Mouse (Mus musculus): ENCODE data around the gene Eno2.
"Not testable (repeated sequence)": the region's sequence is repeated elsewhere in the genome, so short reads cannot be mapped to it uniquely, and the experiment has no call there.

The Eno2 gene

GRCm38 (mm10) chr6:124805341-124806321, 36.2 kb upstream of the Eno2 start:
- DNase-seq: peak; percentile 98

GRCm38 (mm10) chr6:124804341-124804740, 34.9 kb upstream of the Eno2 start:
- DNase-seq: no peak

GRCm38 (mm10) chr6:124803691-124804090, 34.2 kb upstream of the Eno2 start:
- not testable (repeated sequence) for DNase-seq

GRCm38 (mm10) chr6:124803061-124803460, 33.6 kb upstream of the Eno2 start:
- no peak for DNase-seq

- not testable (repeated sequence) for DNase-seq
Observed at GRCm38 (mm10) chr6:124802400-124802799, 32.9 kb upstream of the Eno2 start.

GRCm38 (mm10) chr6:124796200-124796599, 26.7 kb upstream of the Eno2 start:
- no peak for DNase-seq

GRCm38 (mm10) chr6:124795781-124796180, 26.3 kb upstream of the Eno2 start:
- DNase-seq: peak; percentile 24

- DNase-seq: no peak
Observed at GRCm38 (mm10) chr6:124791911-124792310, 22.4 kb upstream of the Eno2 start.

GRCm38 (mm10) chr6:124790121-124790520, 20.6 kb upstream of the Eno2 start:
- DNase-seq: no peak

GRCm38 (mm10) chr6:124789519-124789918, 20.0 kb upstream of the Eno2 start:
- no peak for DNase-seq

GRCm38 (mm10) chr6:124787722-124788121, 18.2 kb upstream of the Eno2 start:
- no peak for DNase-seq

- no peak for DNase-seq
Observed at GRCm38 (mm10) chr6:124786756-124787420, 17.4 kb upstream of the Eno2 start.

GRCm38 (mm10) chr6:124782436-124782835, 13.0 kb upstream of the Eno2 start:
- DNase-seq: peak; percentile 68

GRCm38 (mm10) chr6:124780917-124781316, 11.4 kb upstream of the Eno2 start:
- no peak for DNase-seq

GRCm38 (mm10) chr6:124779984-124780416, 10.5 kb upstream of the Eno2 start:
- DNase-seq: peak; percentile 60

GRCm38 (mm10) chr6:124779222-124779983, 9.9 kb upstream of the Eno2 start, which contains the start of gene Lrrc23:
Gene Lrrc23, minus strand, starts transcription at chr6:124779727.
- peak; percentile 59 for DNase-seq

- DNase-seq: no peak
Observed at GRCm38 (mm10) chr6:124770511-124770910, 1.0 kb upstream of the Eno2 start.

GRCm38 (mm10) chr6:124770013-124770412, 540 bp upstream of the Eno2 start:
- no peak for DNase-seq

- DNase-seq: no peak
Observed at GRCm38 (mm10) chr6:124768704-124769044, 799 bp downstream of the Eno2 start.

GRCm38 (mm10) chr6:124767920-124768703, 1.4 kb downstream of the Eno2 start:
- peak; percentile 45 for DNase-seq

GRCm38 (mm10) chr6:124767536-124767919, 1.9 kb downstream of the Eno2 start:
- DNase-seq: no peak

- DNase-seq: no peak
Observed at GRCm38 (mm10) chr6:124765951-124766350, 3.5 kb downstream of the Eno2 start.

All from kidney, postnatal 10 days (tissue).